Mouse (Mus musculus) heart, embryonic 10.5 days (tissue): ENCODE measurements around the gene Cox6b1. TPM values are rescaled to one million over a fixed set of nuclear protein-coding genes. Genes with fewer than 3 reads are reported as not detected.

Experiments
- DNase-seq: peaks from one replicate; pipeline ENCODE4 v3.0.0-alpha.2; 2017; ENCODE audit warnings: low spot score
- H3K27ac ChIP-seq: fragments of 300-500 bp; sonication (generic); 2 replicates; pipeline ENCODE4 v1.5.1; 2016; ENCODE audit warnings: mild to moderate bottlenecking
- H3K27me3 ChIP-seq: fragments of 300-500 bp; sonication (generic); 2 replicates; pipeline ENCODE4 v1.6.1; 2016; ENCODE audit warnings: mild to moderate bottlenecking; ENCODE audit not compliant: poor library complexity, insufficient read depth, severe bottlenecking
- H3K36me3 ChIP-seq: fragments of 300-500 bp; sonication (generic); 2 replicates; pipeline ENCODE4 v1.6.1; 2016; ENCODE audit warnings: mild to moderate bottlenecking, moderate library complexity
- H3K4me1 ChIP-seq: fragments of 300-500 bp; sonication (generic); 2 replicates; pipeline ENCODE4 v1.6.1; 2016; ENCODE audit warnings: mild to moderate bottlenecking
- H3K4me3 ChIP-seq: fragments of 300-500 bp; sonication (generic); 2 replicates; pipeline ENCODE4 v1.5.1; 2016; ENCODE audit warnings: mild to moderate bottlenecking, moderate library complexity
- H3K9me3 ChIP-seq: fragments of 300-500 bp; sonication (generic); 2 replicates; pipeline ENCODE4 v1.6.1; 2016; ENCODE audit warnings: mild to moderate bottlenecking, moderate library complexity
- WGBS: fragments of 180-500 bp; shearing (Covaris S2); methylation state at CpG from one replicate; pipeline ENCODE4 v1.1.7; 2016; 5-methylcytosine and 5-hydroxymethylcytosine counted together
- polyA plus RNA-seq: library from polyadenylated mRNA; unstranded; fragments of >200 nt; fragmentation: Nextera tagmentation; extraction: Ambion mirVana; gene quantifications from 2 replicates; pipeline ENCODE4 v1.2.1, GENCODE M21; 2016

The Cox6b1 gene
- polyA plus RNA-seq, 1 experiment from 2014 or later, result 1,107 TPM

DNA sequence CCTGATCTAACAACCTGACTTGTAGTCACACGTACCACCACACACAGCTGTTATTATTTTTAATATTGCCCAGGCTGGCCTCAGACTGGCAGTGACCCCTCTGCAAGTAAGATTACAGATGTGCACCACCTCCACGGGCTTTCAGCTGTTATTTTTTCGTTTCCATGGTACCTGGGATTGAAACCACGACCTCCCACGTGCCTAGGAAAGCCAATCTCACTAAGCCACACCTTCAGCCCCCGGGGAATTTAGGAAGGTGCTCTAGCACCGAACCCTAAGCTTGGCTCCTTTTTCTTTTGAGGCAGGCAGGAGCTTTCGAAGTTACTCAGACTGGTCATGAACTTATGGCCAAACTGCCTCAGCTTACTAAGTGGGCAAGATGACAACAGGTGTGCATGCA lies 21.5 kb downstream of the Cox6b1 start:
- no peak for DNase-seq

DNA sequence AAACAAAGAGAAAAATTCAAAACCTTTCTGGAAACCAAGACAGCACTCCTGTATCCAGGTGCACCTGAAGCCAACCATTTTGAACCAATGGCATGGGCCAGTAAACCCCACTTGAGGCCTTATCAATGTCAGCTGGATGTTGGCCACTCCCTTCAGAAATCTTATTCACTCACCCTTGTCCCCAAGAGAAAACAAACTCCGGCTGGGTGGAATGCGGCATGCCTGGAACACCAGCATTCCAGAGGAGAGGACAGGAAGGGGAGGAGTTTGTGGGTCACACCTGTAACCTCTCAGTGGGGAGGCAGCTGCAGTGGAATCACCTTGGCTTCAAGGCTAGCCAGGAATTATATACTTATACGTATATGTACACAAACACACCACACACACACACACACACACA lies 23.4 kb downstream of the Cox6b1 start:
- WGBS, result 23% methylated on average over 3 of the region's 3 CpGs
- peaks cover 5% of the 10 kb centered on the region; the same call in 1 of the 2 replicates for H3K27me3 ChIP-seq
- H3K4me1 ChIP-seq, result peaks cover 18% of the 10 kb centered on the region
- H3K9me3 ChIP-seq, result no peaks in the 10 kb centered on the region
- H3K4me3 ChIP-seq, result no peak overlapping the region
- no peak overlapping the region for H3K27ac ChIP-seq
- no peak for DNase-seq
- no peaks in the 10 kb centered on the region for H3K36me3 ChIP-seq

More for the DNA sequence above, 21.5 kb downstream of the Cox6b1 start:
- Histone ChIP-seq H3K4me1 (peaks cover 19% of the 10 kb centered on the region), H3K27me3 (peaks cover 9% of the 10 kb centered on the region; the same call in 1 of the 2 replicates), H3K4me3 (no peak overlapping the region), H3K36me3 (no peaks in the 10 kb centered on the region), H3K27ac (no peak overlapping the region), H3K9me3 (no peaks in the 10 kb centered on the region)
- WGBS, result 58% methylated on average over 8 of the region's 8 CpGs

DNA sequence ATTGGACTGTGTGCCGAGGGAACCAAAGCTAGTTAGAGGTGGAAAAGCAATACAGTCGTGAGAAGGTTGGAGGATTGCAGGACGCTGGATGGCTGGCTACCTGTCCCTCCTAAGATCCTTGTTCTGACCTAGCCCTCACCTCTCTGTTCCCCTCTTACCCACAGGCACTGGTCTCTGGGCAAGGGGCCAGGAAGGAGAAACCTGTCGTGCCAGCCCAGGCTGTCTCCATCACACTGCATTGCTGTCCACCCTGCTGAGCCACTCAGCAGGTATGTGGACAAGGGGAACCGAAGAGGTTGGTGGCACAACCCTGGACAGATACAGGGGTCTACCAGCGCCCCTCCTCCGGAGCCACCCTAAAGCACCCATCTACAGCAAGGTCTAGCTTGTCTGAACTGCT lies 25.3 kb downstream of the Cox6b1 start:
- no peak overlapping the region for H3K27ac ChIP-seq
- DNase-seq, result no peak
- WGBS, result 72% methylated on average over 7 of the region's 7 CpGs

DNA sequence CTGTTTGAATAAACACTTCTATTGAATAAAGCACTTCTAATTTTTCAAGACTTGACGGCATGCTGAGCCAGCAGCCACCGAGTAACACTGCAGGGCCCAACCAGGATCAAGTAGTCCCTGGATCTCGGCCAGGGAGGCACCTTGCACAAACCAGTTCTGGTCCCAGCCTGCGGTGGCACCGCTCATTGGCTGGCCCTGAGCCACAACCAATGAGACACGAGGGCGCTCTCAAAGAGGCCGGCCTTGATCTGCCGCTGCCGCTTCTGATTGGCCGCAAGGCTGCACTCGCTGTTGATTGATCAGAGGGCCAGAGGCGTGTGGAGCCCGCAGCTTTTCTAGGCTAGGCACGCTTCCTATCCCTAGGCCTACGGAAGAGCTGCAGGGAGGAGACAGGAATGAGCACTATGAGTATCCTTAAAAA lies 26.0 kb downstream of the Cox6b1 start:
- peak overlapping the region; percentile 19 for H3K4me3 ChIP-seq
- WGBS, result 2% methylated on average over 16 of the region's 16 CpGs
- H3K4me1 ChIP-seq, result peaks cover 18% of the 10 kb centered on the region
- DNase-seq, result peak; percentile 97
- H3K9me3 ChIP-seq, result no peaks in the 10 kb centered on the region
- no peak overlapping the region for H3K27ac ChIP-seq
- H3K27me3 ChIP-seq, result peaks cover 4% of the 10 kb centered on the region; the same call in 1 of the 2 replicates
- H3K36me3 ChIP-seq, result no peaks in the 10 kb centered on the region

More for the DNA sequence above, 25.3 kb downstream of the Cox6b1 start:
- H3K9me3 ChIP-seq, result no peaks in the 10 kb centered on the region
- no peaks in the 10 kb centered on the region for H3K36me3 ChIP-seq
- H3K27me3 ChIP-seq, result no peaks in the 10 kb centered on the region
- H3K4me1 ChIP-seq, result peaks cover 18% of the 10 kb centered on the region
- H3K4me3 ChIP-seq, result no peak overlapping the region

DNA sequence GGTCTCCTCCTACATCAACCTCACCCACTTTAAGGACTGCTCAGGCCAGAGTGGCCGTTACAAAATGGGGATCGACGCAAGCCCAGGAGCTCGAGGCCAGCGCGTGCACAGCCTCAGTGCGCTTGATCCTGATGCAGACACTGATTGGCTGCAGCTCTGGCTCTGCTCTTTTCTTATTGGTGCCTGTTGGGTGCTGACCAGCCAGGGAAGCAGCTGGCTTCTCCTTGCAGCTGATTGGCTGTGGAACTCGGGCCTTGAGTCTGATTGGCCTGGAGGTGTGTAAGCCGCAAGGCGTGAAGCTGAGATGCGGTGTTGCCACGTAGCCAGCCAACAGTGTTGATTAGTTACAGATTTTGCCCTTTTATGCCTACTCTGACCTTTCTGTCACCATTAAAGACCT lies 27.2 kb downstream of the Cox6b1 start, which contains the start of gene Zbtb32:
TSS of gene Zbtb32 (minus strand) at position 124 of the 400 bp plus-strand sequence.
- Histone ChIP-seq H3K4me1 (peaks cover 18% of the 10 kb centered on the region), H3K27me3 (peaks cover 8% of the 10 kb centered on the region; the same call in 1 of the 2 replicates), H3K36me3 (no peaks in the 10 kb centered on the region), H3K9me3 (no peaks in the 10 kb centered on the region), H3K4me3 (peak within 1 kb of the TSS; percentile 19; the same call in 1 of the 2 replicates), H3K27ac (no peak within 1 kb of the TSS)
- WGBS, result 91% methylated on average over 12 of the region's 12 CpGs
- no peak for DNase-seq

DNA sequence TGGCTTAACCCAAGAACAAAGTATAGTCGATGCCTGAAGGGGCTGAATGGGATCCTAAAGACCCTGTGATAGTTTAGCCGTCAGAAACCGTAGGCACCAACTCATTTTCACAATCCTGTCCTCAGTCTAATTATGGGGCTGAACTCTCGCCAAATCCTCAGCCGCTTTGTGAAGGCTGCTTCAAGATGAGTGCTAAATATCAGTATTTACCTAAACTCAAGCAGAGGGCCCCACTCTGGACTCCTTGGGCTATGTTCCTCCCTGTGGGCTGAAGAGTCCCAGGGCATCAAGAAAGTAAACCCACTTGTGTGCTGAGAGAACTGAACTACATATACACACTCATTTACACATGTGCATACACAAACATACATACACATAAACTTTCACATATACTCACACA lies 29.1 kb downstream of the Cox6b1 start:
- WGBS, result 78% methylated on average over 5 of the region's 5 CpGs

DNA sequence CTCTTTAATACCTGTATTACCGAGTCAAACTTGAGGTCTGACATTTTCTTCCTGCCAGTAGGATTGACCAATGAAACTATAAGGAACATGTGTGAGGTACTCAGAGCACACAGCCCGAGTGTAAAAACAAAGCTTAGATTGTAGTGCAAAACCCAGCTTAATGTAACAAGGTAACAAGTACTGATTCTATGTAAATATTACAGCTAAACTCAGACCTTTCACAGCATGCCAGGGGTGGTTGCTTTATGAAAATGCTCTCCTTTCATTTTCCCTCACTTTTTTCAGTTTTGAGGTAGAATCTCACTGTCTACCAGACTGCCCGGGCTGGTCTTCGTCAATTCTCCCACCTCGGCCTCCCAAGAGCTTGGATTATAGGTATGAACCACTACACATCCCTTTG lies 29.9 kb downstream of the Cox6b1 start:
- H3K4me1 ChIP-seq, result peaks cover 12% of the 10 kb centered on the region
- no peaks in the 10 kb centered on the region for H3K36me3 ChIP-seq
- H3K9me3 ChIP-seq, result no peaks in the 10 kb centered on the region
- no peak overlapping the region for H3K27ac ChIP-seq
- DNase-seq, result no peak
- WGBS, result 76% methylated on average over 5 of the region's 5 CpGs
- peaks cover 8% of the 10 kb centered on the region; the same call in 1 of the 2 replicates for H3K27me3 ChIP-seq
- H3K4me3 ChIP-seq, result no peak overlapping the region

More for the DNA sequence above, 29.1 kb downstream of the Cox6b1 start:
- Histone ChIP-seq H3K4me1 (peaks cover 12% of the 10 kb centered on the region), H3K4me3 (no peak overlapping the region), H3K27me3 (peaks cover 8% of the 10 kb centered on the region; the same call in 1 of the 2 replicates), H3K27ac (no peak overlapping the region), H3K36me3 (no peaks in the 10 kb centered on the region), H3K9me3 (no peaks in the 10 kb centered on the region)
- no peak for DNase-seq

DNA sequence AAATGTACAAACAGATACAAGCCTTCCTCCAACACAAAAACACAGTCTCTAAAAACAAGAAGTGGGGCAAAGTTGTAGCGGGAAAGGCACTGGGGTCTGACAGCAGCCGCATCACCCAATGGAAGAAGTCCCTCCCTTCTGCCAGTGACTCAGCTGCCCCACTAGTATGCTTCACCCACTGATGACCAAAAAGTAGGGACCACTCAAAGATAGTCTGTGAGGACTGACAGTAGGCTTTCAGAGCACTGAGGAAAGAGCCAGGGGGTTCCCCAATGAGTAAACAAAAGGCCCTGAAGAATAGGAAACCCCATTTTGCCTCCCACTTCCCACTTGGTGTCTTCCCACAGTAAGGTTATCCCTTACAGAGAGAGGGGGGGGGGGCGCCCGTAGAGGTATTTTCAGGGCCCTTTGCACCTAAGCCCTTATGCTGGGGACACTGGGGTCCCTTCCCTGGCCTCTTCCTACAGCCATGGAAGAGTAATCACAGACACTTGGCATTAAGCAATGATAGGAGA lies 31.4 kb downstream of the Cox6b1 start:
- H3K4me3 ChIP-seq, result no peak overlapping the region
- H3K4me1 ChIP-seq, result peaks cover 7% of the 10 kb centered on the region
- H3K27me3 ChIP-seq, result peaks cover 8% of the 10 kb centered on the region; the same call in 1 of the 2 replicates
- no peaks in the 10 kb centered on the region for H3K36me3 ChIP-seq
- 56% methylated on average over 4 of the region's 4 CpGs for WGBS
- H3K9me3 ChIP-seq, result no peaks in the 10 kb centered on the region
- DNase-seq, result no peak
- no peak overlapping the region for H3K27ac ChIP-seq

DNA sequence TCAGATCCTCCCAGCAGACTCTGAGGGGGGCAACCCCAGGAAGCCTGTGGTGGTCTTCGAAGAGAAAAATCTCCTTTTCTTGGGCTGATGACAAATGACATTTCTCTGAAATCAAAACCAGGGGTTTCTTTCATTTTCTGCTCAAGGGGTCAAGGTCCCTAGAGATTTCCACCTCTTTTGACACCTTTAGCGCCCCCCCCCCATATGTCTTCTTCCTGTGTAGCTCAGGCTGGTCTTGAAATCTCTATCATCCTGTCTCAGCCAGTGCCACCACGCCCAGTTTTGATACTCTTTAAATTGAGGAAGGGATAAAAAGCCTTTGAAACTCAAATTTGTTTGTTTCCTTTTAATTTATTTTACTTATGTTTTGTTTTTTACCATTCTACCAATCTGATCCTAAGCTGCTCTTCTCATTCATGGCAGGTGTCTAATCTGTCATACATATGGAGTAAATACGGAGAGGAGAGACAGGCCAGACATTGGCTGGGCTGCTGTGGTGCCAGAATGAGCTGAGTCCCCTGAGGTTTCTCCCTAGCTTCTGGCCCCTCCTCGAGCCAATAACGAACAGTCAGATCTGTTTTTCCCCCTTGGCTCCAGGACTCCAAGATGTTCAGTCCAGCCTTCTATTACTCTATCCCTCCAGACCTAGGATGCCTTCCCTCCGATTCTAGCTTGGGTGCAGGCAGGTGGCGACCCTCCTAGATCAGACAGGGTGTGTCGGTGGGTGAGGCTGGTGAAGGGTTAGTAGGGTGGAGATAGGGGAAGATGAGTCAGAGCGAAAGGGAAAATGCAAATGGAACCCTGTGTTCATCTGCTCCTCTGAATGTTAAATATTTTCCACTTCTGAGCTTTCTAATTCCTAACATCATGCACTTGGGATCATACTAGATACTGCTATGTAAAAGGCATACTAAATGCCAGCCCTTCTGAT lies 32.1 kb downstream of the Cox6b1 start:
- H3K27ac ChIP-seq, result no peak overlapping the region
- H3K27me3 ChIP-seq, result peaks cover 8% of the 10 kb centered on the region; the same call in 1 of the 2 replicates
- H3K4me1 ChIP-seq, result peaks cover 7% of the 10 kb centered on the region
- no peak overlapping the region for H3K4me3 ChIP-seq
- 71% methylated on average over 10 of the region's 10 CpGs for WGBS
- no peak for DNase-seq
- H3K36me3 ChIP-seq, result no peaks in the 10 kb centered on the region
- H3K9me3 ChIP-seq, result no peaks in the 10 kb centered on the region

DNA sequence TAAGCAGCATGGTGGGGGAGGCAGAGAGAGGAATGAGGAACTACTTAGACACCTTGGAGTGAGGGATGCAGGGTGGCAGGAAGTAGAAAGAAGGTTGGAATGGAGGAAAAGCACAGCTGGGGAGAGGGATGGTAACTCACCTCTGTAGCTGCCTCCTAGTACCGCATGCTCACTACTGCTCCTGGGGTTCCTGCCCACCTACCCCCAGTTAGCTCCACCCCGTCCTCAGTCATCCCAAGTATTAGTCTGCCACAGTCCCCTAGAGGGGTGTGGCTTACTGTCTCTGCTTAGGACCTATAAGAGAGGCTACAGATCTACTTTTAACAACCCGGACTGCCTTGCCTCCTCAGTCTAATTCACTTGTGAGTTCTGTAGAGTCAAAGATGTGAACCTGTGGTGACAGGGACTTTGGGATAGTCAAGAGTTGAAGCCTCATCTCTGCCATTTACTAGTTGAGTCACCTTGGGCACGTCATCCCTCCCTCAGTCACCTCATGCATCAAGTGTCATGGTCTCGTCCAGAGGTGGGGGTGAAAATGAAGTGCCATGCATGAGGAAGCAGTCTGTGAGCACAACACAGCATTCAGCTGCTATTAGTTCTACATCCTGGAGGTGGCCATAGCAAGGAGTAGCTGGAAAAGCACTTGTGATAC lies 33.1 kb downstream of the Cox6b1 start:
- Histone ChIP-seq H3K9me3 (no peaks in the 10 kb centered on the region), H3K4me3 (no peak overlapping the region), H3K4me1 (peaks cover 7% of the 10 kb centered on the region), H3K27me3 (peaks cover 8% of the 10 kb centered on the region; the same call in 1 of the 2 replicates), H3K36me3 (no peaks in the 10 kb centered on the region), H3K27ac (no peak overlapping the region)
- WGBS, result 40% methylated on average over 5 of the region's 5 CpGs
- DNase-seq, result no peak

DNA sequence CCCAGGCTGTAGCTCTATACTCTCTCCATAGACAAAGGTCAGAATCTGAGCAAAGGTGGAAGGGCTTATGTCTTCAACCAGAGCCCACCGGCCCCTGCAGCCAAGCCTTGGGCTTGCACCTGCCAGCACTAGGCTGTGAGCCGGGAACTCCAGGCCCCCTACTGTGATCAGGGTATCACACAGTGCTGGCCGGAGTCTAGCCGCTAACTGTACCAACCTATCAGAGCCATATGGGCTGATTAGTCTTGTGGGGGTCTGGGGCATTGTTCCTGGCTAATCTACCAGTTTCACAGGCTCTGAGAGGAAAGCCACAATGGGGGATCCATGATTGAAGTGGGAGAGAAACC lies 34.4 kb downstream of the Cox6b1 start:
- WGBS, result 34% methylated on average over 4 of the region's 4 CpGs
- Histone ChIP-seq H3K36me3 (peaks cover 3% of the 10 kb centered on the region), H3K4me3 (no peak overlapping the region), H3K9me3 (no peaks in the 10 kb centered on the region), H3K27ac (no peak overlapping the region), H3K4me1 (peaks cover 18% of the 10 kb centered on the region), H3K27me3 (peaks cover 8% of the 10 kb centered on the region; the same call in 1 of the 2 replicates)
- no peak for DNase-seq

DNA sequence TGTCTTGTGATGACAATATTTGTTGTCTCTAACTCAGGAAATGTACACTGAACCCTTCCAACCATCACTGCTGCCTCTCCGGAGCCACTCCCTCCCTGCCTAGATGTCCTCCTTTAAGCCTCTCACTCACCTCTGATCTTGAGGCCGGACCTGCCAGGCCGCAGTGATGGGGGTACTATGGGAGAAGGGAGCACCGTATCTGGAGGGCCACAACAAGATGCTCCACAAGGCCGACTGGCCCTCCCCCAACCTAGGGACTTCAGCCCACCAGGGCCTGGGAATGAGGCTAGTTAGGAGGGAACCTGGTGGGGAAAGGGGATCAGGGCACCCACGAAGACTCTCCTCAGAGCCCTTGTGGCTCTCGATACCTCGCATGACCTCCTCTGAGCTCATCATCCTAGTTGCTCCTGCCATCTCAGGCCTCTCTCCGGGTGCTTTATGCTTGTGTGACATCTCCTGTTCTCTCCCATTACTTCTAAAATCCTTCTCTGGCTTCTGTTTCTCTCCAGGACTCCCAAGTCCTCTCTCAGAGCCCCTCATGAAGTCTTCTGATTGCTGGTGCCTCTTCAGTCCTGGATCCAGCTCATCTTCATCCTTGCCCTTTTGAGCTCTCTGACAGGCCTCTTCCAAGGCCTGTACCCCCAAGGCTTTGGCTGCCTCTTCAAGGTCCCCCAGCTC lies 34.9 kb downstream of the Cox6b1 start:
- H3K27ac ChIP-seq, result no peak overlapping the region
- peaks cover 19% of the 10 kb centered on the region for H3K4me1 ChIP-seq
- H3K4me3 ChIP-seq, result no peak overlapping the region
- 77% methylated on average over 9 of the region's 9 CpGs for WGBS
- H3K27me3 ChIP-seq, result peaks cover 8% of the 10 kb centered on the region; the same call in 1 of the 2 replicates
- H3K9me3 ChIP-seq, result no peaks in the 10 kb centered on the region
- H3K36me3 ChIP-seq, result peaks cover 8% of the 10 kb centered on the region
- DNase-seq, result no peak
